Mouse (Mus musculus) MEL (cell line): ENCODE data around the gene Atic. TPM values are rescaled to one million over a fixed set of nuclear protein-coding genes. Genes with fewer than 3 reads are reported as not detected.
A peak's percentile ranks its signal among the peaks of the same experiment; 100 is the strongest.

Experiments
- DNase-seq: peaks from one replicate; pipeline ENCODE4 v3.0.0; 2011; ENCODE audit warnings: low read depth, low spot score
- H3K27ac ChIP-seq: 2 replicates; pipeline ENCODE4 v1.5.1; 2012; ENCODE audit warnings: low read depth, mild to moderate bottlenecking, control low read depth, low read length, moderate library complexity; ENCODE audit not compliant: control insufficient read depth
- H3K27me3 ChIP-seq, 2 experiments: fragments of 150-350 bp in 1 of 2; sonication (generic) in 1 of 2; 2 replicates each; pipeline ENCODE4 v1.6.1; 2012; ENCODE audit warnings: low read length in 2 of 2, mild to moderate bottlenecking in 2 of 2, improper control_type of control experiment in 1 of 2, moderate library complexity in 1 of 2; ENCODE audit not compliant: insufficient read depth in 2 of 2, control insufficient read depth in 1 of 2
- H3K36me3 ChIP-seq, 2 experiments: 2 replicates each; pipeline ENCODE4 v1.6.1; 2012 to 2014; ENCODE audit warnings: low read length in 2 of 2, improper control_type of control experiment in 1 of 2, inconsistent platforms in 1 of 2, mild to moderate bottlenecking in 1 of 2; ENCODE audit not compliant: insufficient read depth in 2 of 2, control insufficient read depth in 1 of 2
- H3K4me1 ChIP-seq, 2 experiments: fragments of 150-350 bp in 1 of 2; sonication (generic) in 1 of 2; 2 replicates each; pipeline ENCODE4 v1.6.1; 2012; ENCODE audit warnings: low read length in 2 of 2, improper control_type of control experiment in 1 of 2, mild to moderate bottlenecking in 1 of 2; ENCODE audit not compliant: insufficient read depth in 2 of 2, control insufficient read depth in 1 of 2
- H3K4me3 ChIP-seq, 2 experiments: fragments of 150-350 bp in 1 of 2; sonication (generic) in 1 of 2; 2 replicates each; pipeline ENCODE4 v1.5.1; 2012; ENCODE audit warnings: low read depth in 2 of 2, low read length in 2 of 2, mild to moderate bottlenecking in 2 of 2, moderate library complexity in 2 of 2, control low read depth in 1 of 2, improper control_type of control experiment in 1 of 2; ENCODE audit not compliant: control insufficient read depth in 1 of 2, insufficient read depth in 1 of 2
- H3K79me2 ChIP-seq: 2 replicates; pipeline ENCODE4 v1.6.1; 2012; ENCODE audit warnings: mild to moderate bottlenecking, low read length, moderate library complexity; ENCODE audit not compliant: control insufficient read depth, poor library complexity, insufficient read depth
- H3K9ac ChIP-seq: 2 replicates; pipeline ENCODE4 v1.6.1; 2012; ENCODE audit warnings: low read depth, mild to moderate bottlenecking, control low read depth, low read length, moderate library complexity; ENCODE audit not compliant: control insufficient read depth, poor library complexity, severe bottlenecking
- H3K9me3 ChIP-seq: fragments of 150-350 bp; sonication (generic); replicated peaks from 2 replicates; pipeline ENCODE4 v1.6.1; 2012; ENCODE audit warnings: mild to moderate bottlenecking, low read length, improper control_type of control experiment, moderate library complexity; ENCODE audit not compliant: insufficient read depth
- CHD1 ChIP-seq: IDR thresholded peaks from 2 replicates; pipeline ENCODE4 v1.6.1; 2012; ENCODE audit warnings: low read depth, mild to moderate bottlenecking, inconsistent platforms, low read length, improper control_type of control experiment
- E2F4 ChIP-seq: IDR thresholded peaks from 2 replicates; pipeline ENCODE4 v1.6.1; 2011; ENCODE audit warnings: low read depth, low read length, improper control_type of control experiment, borderline replicate concordance
- GABPA ChIP-seq: IDR thresholded peaks from 2 replicates; pipeline ENCODE4 v1.6.1; 2012; ENCODE audit warnings: low read depth, mild to moderate bottlenecking, inconsistent platforms, low read length, improper control_type of control experiment, moderate library complexity
- JUND ChIP-seq: IDR thresholded peaks from 2 replicates; pipeline ENCODE4 v1.6.1; 2011; ENCODE audit warnings: low read depth, mild to moderate bottlenecking, improper control_type of control experiment, low read length
- KAT2A ChIP-seq: conservative IDR thresholded peaks from 2 replicates; pipeline ENCODE4 v1.6.1; 2012; ENCODE audit warnings: low read depth, low read length, improper control_type of control experiment, inconsistent platforms
- MAFK ChIP-seq: IDR thresholded peaks from 2 replicates; pipeline ENCODE4 v1.6.1; 2011; ENCODE audit warnings: low read depth, mild to moderate bottlenecking, low read length, improper control_type of control experiment, borderline replicate concordance
- MAZ ChIP-seq: IDR thresholded peaks from 2 replicates; pipeline ENCODE4 v1.6.1; 2012; ENCODE audit warnings: low read depth, mild to moderate bottlenecking, inconsistent platforms, low read length, improper control_type of control experiment
- MEF2A ChIP-seq: IDR thresholded peaks from 2 replicates; pipeline ENCODE4 v1.6.1; 2014; ENCODE audit warnings: low read depth, mild to moderate bottlenecking, inconsistent platforms, low read length, improper control_type of control experiment; ENCODE audit not compliant: poor library complexity, insufficient replicate concordance, severe bottlenecking; ENCODE audit errors: extremely low read depth
- NELFE ChIP-seq: IDR thresholded peaks from 2 replicates; pipeline ENCODE4 v1.6.1; 2011; ENCODE audit warnings: low read depth, low read length, improper control_type of control experiment
- POLR2A ChIP-seq, 2 experiments: IDR thresholded peaks; 2 replicates each; pipeline ENCODE4 v1.6.1; 2011 to 2012; ENCODE audit warnings: low read length in 2 of 2, mild to moderate bottlenecking in 2 of 2, control low read depth in 1 of 2, improper control_type of control experiment in 1 of 2, low read depth in 1 of 2, moderate library complexity in 1 of 2; ENCODE audit not compliant: control insufficient read depth in 1 of 2, insufficient read depth in 1 of 2, poor library complexity in 1 of 2
- RAD21 ChIP-seq: IDR thresholded peaks from 2 replicates; pipeline ENCODE4 v1.6.1; 2011; ENCODE audit warnings: mild to moderate bottlenecking, low read depth, low read length, improper control_type of control experiment
- RCOR1 ChIP-seq: IDR thresholded peaks from 2 replicates; pipeline ENCODE4 v1.6.1; 2012; ENCODE audit warnings: low read depth, mild to moderate bottlenecking, inconsistent platforms, low read length, improper control_type of control experiment
- TAL1 ChIP-seq: IDR thresholded peaks from 2 replicates; pipeline ENCODE4 v1.6.1; 2012; ENCODE audit warnings: mild to moderate bottlenecking, inconsistent platforms, low read length, moderate library complexity, mixed read lengths
- UBTF ChIP-seq: IDR thresholded peaks from 2 replicates; pipeline ENCODE4 v1.6.1; 2012; ENCODE audit warnings: low read depth, mild to moderate bottlenecking, inconsistent platforms, low read length, improper control_type of control experiment, moderate library complexity, borderline replicate concordance; ENCODE audit not compliant: insufficient read depth
- USF2 ChIP-seq, 2 experiments: IDR thresholded peaks; 2 replicates each; pipeline ENCODE4 v1.6.1; 2011 to 2012; ENCODE audit warnings: improper control_type of control experiment in 2 of 2, low read length in 2 of 2, borderline replicate concordance in 1 of 2, inconsistent platforms in 1 of 2, low read depth in 1 of 2, mild to moderate bottlenecking in 1 of 2; ENCODE audit not compliant: insufficient read depth in 1 of 2
- ZKSCAN1 ChIP-seq: IDR thresholded peaks from 2 replicates; pipeline ENCODE4 v1.6.1; 2012; ENCODE audit warnings: low read depth, mild to moderate bottlenecking, inconsistent platforms, low read length, improper control_type of control experiment, moderate library complexity
- polyA plus RNA-seq, 2 experiments: library from polyadenylated mRNA; stranded (reverse) in 1 of 2; unstranded in 1 of 2; fragments of >175 nt in 1 of 2; fragments of >200 nt in 1 of 2; gene quantifications; 2 replicates each; pipeline versions ENCODE4 v1.2.1 to v1.2.4; 2012; ENCODE audit warnings: low replicate concordance in 2 of 2, low read depth in 1 of 2; ENCODE audit not compliant: insufficient read length in 2 of 2, insufficient read depth in 1 of 2, missing spikeins in 1 of 2
- total RNA-seq: library from RNA; depleted of rRNA; stranded (reverse); fragments of 300-350 nt; gene quantifications from 2 replicates; pipeline ENCODE4 v1.2.3, GENCODE M21; 2012

Gene Atic
- total and polyA plus RNA-seq, 3 experiments: 190 to 221 TPM; not detected in 1

DNA sequence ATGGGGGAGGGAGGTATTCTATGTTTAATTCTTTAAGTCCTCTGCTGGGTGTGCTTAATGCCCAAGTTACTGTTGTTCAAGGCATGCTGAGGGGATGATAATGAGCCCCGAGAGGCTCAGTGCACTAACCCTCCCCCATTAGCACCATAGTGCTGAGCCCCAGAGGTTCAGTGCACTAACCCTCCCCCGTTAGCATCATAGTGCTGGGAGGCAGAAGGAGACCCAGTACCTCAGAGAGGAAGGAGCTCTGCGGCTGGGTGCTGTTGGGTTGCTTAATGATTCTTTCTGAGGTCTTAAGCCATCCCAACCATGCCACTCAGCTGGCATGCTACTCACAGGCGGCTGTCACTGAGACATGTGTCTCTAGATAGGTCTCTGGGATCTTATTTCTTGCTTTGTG is 13.2 kb downstream of the Atic start:
- no peak for DNase-seq
- Histone ChIP-seq H3K79me2 (no peaks in the 10 kb centered on the region; the same call in 1 of the 2 replicates), H3K9me3 (no peaks in the 10 kb centered on the region), H3K36me3 (peaks cover 0 to 45% of the 10 kb centered on the region in 2 experiments; a peak in 2 of 4 replicates), H3K9ac (no peak overlapping the region), H3K27me3 (no peaks in the 10 kb centered on the region), H3K4me3 (no peak overlapping the region), H3K4me1 (no peaks in the 10 kb centered on the region), H3K27ac (no peak overlapping the region)
- TF ChIP-seq KAT2A: no peak
- TF ChIP-seq MEF2A: no peak
- no peak for TF ChIP-seq MAZ
- TF ChIP-seq CHD1: no peak
- TF ChIP-seq MAFK: no peak
- TF ChIP-seq TAL1: no peak
- no peak for TF ChIP-seq NELFE
- TF ChIP-seq E2F4: no peak
- no peak for TF ChIP-seq JUND
- TF ChIP-seq RAD21: no peak
- TF ChIP-seq GABPA: no peak
- no peak for TF ChIP-seq USF2 (IDR thresholded peaks at IDR 0.05; ENCODE audit: borderline replicate concordance in 1 of 2, insufficient read depth in 1 of 2, low read depth in 1 of 2, low read length in 2 of 2)
- no peak for TF ChIP-seq UBTF
- TF ChIP-seq RCOR1: no peak
- TF ChIP-seq ZKSCAN1: no peak

- TF ChIP-seq POLR2A (IDR thresholded peaks at IDR 0.05; ENCODE audit: control insufficient read depth in 1 of 2, insufficient read depth in 1 of 2, low read depth in 1 of 2, low read length in 2 of 2, poor library complexity in 1 of 2): 0 out of 4 replicates have a peak, but pooled peaks of 1 of the 2 experiments have one; percentile 13
- TF ChIP-seq JUND: no peak
- DNase-seq: no peak
- H3K79me2 ChIP-seq: no peaks in the 10 kb centered on the region; the same call in 1 of the 2 replicates
- H3K4me1 ChIP-seq: no peaks in the 10 kb centered on the region
- H3K9me3 ChIP-seq: no peaks in the 10 kb centered on the region
- no peak overlapping the region for H3K9ac ChIP-seq
- no peak overlapping the region for H3K27ac ChIP-seq
- no peak overlapping the region for H3K4me3 ChIP-seq
- no peaks in the 10 kb centered on the region for H3K27me3 ChIP-seq
- peaks cover 0 to 29% of the 10 kb centered on the region in 2 experiments; a peak in 2 of 4 replicates for H3K36me3 ChIP-seq
Measured at GRCm38 (mm10) chr1:71575987-71576386, 19.0 kb downstream of the Atic start.
